Mouse (Mus musculus): ENCODE measurements around the gene Stk10.
"Not testable (repeated sequence)": the region's sequence is repeated elsewhere in the genome, so short reads cannot be mapped to it uniquely, and the experiment has no call there.

Gene Stk10

GRCm38 (mm10) chr11:32601528-32602323, 68.6 kb downstream of the Stk10 start:
- DNase-seq (ENCODE audit: low spot score), result peak; percentile 85

GRCm38 (mm10) chr11:32604663-32605062, 71.6 kb downstream of the Stk10 start:
- no peak for DNase-seq (ENCODE audit: low spot score)

GRCm38 (mm10) chr11:32605131-32605860, 72.2 kb downstream of the Stk10 start:
- no peak for DNase-seq (ENCODE audit: low spot score)

- no peak for DNase-seq (ENCODE audit: low spot score)
Measured at GRCm38 (mm10) chr11:32605907-32606306, 72.8 kb downstream of the Stk10 start.

- no peak for DNase-seq (ENCODE audit: low spot score)
Measured at GRCm38 (mm10) chr11:32607319-32607718, 74.2 kb downstream of the Stk10 start.

- no peak for DNase-seq (ENCODE audit: low spot score)
Measured at GRCm38 (mm10) chr11:32610616-32611015, 77.5 kb downstream of the Stk10 start.

GRCm38 (mm10) chr11:32612304-32612703, 79.2 kb downstream of the Stk10 start:
- DNase-seq (ENCODE audit: low spot score), result no peak

- DNase-seq (ENCODE audit: low spot score), result no peak
Measured at GRCm38 (mm10) chr11:32614463-32614862, 81.4 kb downstream of the Stk10 start.

GRCm38 (mm10) chr11:32615561-32615960, 82.5 kb downstream of the Stk10 start:
- DNase-seq (ENCODE audit: low spot score), result peak; percentile 51

- no peak for DNase-seq (ENCODE audit: low spot score)
Measured at GRCm38 (mm10) chr11:32616091-32616490, 83.0 kb downstream of the Stk10 start.

- no peak for DNase-seq (ENCODE audit: low spot score)
Measured at GRCm38 (mm10) chr11:32618036-32618435, 84.9 kb downstream of the Stk10 start.

GRCm38 (mm10) chr11:32618641-32619040, 85.5 kb downstream of the Stk10 start:
- not testable (repeated sequence) for DNase-seq (ENCODE audit: low spot score)

GRCm38 (mm10) chr11:32619257-32619816, 86.2 kb downstream of the Stk10 start:
- DNase-seq (ENCODE audit: low spot score), result peak; percentile 39

GRCm38 (mm10) chr11:32619866-32620456, 86.9 kb downstream of the Stk10 start:
- no peak for DNase-seq (ENCODE audit: low spot score)

GRCm38 (mm10) chr11:32621831-32622478, 88.8 kb downstream of the Stk10 start:
- DNase-seq (ENCODE audit: low spot score), result no peak

- DNase-seq (ENCODE audit: low spot score), result no peak
Measured at GRCm38 (mm10) chr11:32622479-32623190, 89.5 kb downstream of the Stk10 start.

GRCm38 (mm10) chr11:32623236-32623635, 90.1 kb downstream of the Stk10 start:
- DNase-seq (ENCODE audit: low spot score), result no peak

- no peak for DNase-seq (ENCODE audit: low spot score)
Measured at GRCm38 (mm10) chr11:32623912-32624311, 90.8 kb downstream of the Stk10 start.

- peak; percentile 75 for DNase-seq (ENCODE audit: low spot score)
Measured at GRCm38 (mm10) chr11:32625677-32626076, 92.6 kb downstream of the Stk10 start.

- DNase-seq (ENCODE audit: low spot score), result no peak
Measured at GRCm38 (mm10) chr11:32626079-32626478, 93.0 kb downstream of the Stk10 start.

GRCm38 (mm10) chr11:32627900-32628299, 94.8 kb downstream of the Stk10 start:
- no peak for DNase-seq (ENCODE audit: low spot score)
